Mouse (Mus musculus) right cerebral cortex, postnatal 4 days (tissue): Measurements from ENCODE around the gene Lrp1.
A peak's percentile ranks its signal among the peaks of the same experiment; 100 is the strongest.

Source experiments
- DNase-seq: peaks from one replicate; pipeline ENCODE4 v3.0.0-alpha.2; 2022

Gene Lrp1

DNA sequence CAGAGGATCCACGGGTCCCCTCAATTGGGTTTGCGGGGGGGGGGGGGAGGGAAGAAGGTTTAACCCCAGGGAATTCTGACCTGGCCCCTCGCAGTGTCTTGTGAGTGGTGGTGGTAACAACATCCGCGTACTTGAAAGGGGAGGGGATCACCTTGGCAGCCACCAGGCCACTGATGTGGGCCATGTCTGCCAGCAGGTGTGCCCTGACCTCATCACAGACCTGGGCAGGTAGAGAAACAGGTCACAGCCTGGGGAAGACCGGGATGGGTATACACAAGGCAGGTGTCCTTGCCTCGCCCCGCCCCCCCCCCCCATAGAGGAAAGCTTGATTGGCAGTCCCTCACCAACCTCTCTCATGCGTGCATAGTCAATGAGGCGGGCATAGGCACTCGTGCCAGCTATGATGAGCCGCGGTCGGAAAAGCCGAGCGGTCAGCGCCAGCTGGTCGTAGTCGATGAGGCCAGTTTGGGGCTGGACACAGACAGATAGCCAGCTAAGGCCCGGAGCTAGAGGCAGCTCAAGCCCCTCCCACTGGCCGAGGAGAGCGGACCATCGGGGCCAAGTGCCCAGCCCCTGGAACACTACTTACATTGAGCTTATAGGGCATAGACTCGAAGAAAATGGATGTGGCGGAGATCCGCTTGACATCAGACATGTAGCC, 101.8 kb downstream of the Lrp1 start:
- DNase-seq = no peak

DNA sequence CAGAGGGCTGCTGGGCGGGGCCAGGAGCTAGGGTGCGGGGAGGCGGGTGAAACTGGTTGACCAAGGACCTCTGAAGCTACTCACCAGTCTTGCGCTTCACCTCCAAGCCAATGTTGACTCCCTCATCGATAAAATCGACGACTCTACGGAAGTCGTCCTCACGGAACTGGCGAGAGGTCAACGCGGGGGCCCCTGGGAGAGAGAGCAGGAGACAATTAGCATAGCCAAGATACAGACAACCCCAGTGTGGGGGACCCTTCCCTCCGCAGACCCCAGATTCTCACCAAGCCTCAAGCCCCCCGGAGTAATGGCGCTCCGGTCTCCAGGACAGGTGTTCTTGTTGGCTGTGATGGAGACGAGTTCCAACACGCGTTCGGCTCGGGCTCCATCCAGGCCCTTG, 103.0 kb downstream of the Lrp1 start:
- DNase-seq = no peak

DNA sequence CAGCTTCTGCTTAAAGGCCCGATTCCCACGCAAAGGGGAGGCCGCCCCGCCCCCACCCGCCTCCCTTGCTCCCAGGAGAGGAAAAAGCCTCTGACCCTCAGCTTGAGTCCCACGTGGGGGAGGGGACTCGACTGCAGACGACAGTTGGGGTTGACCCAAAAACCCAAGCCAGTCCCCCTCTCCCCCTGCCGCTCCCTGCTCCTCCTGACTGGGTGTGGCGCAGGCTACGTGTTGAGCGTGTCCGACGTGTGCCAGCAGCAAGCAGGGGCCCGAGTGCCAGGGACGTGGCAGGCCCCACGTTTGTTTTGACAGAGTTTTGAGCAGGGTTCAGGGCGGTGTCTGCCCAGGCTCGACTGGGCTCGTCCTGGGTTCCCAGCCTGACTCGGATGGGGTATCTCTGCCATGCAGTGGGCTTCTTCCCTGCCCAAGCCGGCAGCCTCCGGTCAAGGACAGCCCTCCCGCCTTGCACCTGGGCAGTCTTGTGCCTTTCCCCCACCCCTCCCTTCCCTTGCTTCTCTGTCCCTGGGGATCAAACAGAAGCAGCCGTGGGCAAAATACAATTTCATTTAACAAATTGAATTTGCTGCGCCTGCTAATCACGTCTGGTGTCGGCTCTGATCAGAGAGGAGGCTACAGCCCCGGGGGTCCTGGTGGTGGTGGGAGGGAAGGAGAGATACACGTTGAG, 104.2 kb downstream of the Lrp1 start:
- DNase-seq = no peak

DNA sequence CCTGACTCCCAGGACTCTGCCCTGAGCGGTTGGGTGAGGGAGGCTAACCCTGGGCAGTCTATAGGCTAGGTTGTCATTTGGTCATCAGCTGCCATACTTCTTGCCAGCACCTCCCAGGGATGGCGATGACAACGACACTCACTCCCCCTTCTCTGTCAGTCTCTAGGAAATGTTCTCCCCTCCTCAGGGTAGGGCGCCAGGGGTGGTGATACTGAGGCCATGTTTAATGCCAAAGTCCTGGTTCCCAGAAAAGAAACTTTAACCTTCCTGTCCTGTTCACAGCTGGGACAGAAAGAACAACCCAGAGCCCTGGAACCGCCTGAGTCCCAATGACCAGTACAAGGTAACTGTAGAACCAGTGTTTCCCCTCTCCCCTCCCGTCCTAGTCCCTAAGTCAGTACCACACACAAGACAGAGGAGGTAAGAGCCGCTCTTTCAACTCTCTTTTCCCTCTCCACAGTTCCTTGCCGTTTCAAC, 104.9 kb downstream of the Lrp1 start:
- DNase-seq = no peak

DNA sequence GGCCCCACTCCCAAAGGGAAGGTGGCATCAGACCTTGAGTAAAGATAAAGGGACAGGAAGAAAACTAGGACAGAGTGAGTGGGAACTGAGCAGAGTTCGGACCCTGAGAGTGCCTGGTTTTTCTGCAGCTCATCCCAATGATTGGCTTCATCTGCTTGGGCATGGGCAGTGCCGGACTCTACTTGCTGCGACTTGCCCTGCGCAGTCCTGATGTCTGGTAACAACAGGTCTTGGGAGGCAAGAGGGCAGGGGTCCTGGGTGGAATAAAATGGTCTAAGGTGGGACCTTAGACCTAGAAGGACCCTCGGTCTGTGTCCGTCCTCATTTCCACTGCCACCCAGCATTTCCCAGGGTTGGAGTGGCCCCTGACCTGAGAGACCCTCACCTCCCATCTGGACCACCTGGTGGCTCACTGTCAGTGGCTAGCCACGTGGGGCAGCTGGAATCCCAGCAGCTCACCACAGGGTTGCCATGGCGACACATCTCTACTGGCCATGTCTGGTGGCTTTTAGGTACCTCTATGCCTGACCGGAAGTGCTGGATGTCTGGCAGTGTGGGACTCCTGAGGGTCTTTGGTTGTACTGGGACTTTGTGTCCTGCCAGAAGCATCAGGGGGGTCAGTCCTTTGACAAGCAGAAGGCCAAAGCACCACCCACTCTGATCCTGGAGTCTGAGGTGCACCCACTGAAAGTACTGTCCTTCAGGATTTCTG, 105.5 kb downstream of the Lrp1 start:
- DNase-seq = no peak

DNA sequence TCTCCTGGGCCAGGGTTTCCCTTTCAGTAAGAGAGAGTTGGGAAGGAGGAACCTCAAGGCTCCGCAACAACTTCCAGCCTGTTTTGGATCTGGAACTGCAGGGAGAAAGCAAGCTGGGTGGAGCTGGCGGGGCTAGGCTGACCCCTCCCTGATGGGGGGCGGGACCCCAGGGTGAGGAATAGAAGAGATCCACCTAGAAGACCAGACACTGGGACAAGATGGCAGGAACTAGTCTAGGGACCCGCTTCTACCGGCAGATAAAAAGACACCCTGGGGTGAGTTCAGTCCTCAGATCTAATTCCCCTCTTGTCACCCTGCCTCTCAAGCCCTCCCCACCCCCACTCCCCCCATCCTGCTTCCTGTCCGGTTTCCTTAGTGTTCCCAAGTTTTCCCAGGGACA, 106.2 kb downstream of the Lrp1 start, which contains the start of gene Ndufa4l2:
Ndufa4l2 (plus strand) TSS at position 204 of the 400 bp plus-strand sequence.
- DNase-seq = no peak

DNA sequence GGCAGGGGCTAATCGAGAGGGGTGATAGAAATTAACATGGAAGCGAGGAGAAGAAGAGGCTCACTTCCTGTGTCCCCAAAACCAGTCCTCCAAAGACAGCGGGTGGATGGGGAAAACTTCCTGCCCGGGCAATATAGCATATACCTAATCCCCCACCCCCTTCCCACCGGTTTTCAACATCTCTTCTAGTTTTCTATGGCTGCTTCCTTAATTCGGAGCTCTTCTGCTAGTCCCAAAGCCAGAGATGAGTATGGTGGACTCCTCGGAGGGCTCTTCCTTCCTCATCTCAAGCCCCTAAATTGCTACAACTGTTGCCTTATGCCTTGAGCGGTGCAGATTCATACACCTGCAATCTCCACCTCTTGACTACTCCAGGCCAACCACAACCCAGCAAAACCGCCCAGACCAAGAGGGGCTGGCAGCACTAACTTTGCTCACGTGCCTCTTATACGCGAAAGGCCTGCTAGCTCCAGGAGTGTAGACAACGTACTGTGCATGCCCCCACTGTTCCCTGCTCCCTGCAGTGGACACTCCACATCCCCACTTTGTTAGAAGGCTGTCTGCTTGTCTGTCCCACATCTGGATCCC, 106.7 kb downstream of the Lrp1 start:
- no peak for DNase-seq

DNA sequence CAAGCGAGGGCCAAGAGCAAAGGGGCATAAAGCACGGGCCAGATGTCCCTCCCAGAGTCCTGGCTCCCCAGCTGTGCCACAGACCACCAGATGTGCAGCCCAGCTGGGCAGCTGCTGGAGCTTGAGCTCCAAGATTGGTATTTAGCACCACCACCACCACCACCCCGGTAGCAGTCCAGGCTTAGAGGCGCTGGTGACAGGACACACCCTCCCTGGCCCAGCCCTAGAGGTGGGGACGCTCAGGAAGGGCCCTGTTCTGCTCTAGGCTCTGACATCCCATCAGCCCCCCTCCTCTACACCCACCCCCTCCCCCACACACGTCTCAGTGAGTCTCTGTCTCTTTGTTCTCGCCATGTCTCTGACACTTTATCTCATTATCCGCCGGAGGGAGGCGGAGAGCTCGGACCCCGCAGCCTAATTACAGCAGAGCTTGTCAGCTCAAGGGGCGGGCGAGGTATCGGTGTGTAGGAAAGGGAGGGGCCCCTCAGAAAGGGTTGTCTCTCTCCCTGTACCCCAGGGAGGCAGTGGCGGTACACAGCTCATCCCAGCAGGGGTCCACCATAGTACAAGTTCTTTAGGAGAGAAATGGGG, 107.4 kb downstream of the Lrp1 start:
- DNase-seq = no peak

DNA sequence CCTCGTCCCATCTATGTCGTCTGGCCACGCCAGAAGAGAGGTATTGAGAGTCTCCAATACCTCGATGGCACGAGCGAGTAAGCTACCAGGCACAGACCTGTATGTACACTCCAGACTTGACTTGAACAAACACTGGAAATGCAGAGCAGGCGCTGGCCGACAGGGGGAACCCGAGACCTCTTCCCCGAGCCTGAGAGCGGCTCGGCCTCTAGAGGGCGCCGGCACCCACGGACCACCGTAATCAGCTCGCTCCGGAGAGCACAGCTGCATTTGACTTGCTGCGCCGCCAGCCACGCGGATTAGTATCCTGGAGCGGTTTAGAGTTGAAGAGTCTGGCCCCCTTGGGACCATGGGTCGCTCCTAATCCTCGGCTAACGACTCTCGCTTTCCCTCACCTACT, 108.1 kb downstream of the Lrp1 start:
- peak; percentile 98 for DNase-seq

DNA sequence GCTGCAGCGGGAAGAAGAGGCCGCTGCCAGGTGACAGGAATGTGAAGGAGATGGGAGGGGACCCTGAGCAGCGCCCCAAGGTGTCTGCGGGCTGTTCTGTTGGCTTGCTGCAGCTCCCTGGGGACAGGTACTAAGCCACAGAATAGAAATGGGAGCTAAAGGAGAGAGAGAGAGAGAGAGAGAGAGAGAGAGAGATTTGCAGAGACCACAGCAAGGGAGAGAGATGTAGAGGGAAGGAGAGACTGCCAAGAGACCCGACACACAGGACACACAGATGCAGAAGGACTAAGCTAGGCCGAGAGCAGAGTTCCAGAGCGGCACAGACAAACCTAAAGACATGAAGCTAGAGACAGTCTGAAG, 108.7 kb downstream of the Lrp1 start:
- no peak for DNase-seq

DNA sequence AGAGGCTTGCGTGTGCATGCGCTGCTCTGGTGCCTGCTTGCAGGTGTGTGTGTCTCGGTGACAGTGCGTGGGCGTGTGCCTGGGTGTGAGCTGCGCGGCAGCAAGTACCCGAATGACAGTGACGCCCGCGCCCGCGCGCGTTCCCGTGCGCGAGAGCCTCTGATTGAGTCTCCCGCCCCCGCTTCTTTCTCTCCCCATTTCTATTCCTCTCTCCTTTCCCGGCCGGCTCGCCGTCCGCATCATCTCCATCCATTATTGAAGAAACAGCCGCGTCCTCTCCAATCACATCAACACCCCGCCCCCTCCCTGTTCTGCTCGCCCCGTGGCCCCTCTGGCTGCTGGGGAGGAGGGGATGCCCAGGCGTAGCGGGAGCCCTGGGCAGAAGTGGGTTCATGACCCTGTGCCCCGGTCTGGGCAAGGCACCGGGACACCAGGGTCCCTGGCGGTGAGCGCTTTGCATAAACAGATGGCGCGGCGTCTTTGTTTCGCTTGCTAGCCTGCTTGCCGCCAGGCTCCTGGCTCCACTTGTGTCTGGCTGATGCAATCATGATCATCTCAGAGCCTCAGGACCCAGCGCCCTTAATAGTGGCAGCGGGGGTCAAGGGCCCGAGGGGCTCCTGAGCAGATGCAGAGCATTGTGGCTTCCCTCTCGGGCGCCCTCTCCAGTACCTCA, 109.2 kb downstream of the Lrp1 start:
- peak; percentile 87 for DNase-seq

DNA sequence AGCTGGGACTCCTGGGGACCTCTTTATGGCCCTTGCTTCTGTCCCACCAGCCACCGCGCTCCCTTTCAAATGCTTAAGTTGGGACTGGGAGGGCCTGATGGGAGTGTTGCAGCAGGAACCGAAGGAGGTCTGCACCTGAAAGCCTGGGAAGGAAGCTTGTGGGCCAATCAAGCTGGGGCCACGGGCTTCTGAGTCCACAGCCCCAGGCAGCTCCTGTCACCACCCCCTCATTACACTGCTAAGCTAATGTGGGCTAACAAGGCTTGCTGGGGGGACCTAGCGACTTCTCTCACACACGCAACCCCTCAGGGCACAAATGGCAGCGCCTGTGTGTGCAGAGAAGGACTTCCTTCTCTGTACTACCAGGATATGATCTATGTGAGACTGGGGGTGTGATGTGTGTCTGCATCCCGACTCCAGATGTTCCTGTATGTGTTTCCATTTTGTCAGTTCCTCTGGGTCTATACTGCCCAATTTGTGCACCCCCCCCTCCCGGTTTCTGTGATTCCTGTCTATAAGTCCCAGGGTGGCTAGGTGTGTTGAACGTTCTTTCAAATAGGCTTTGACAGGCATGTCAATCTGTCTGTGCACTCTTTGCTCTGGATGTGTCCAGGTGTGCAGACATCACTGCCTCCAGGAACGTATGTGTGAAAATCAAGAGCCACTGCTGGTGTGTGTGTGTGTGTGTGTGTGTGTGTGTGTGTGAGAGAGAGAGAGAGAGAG, 109.9 kb downstream of the Lrp1 start:
- DNase-seq = no peak

DNA sequence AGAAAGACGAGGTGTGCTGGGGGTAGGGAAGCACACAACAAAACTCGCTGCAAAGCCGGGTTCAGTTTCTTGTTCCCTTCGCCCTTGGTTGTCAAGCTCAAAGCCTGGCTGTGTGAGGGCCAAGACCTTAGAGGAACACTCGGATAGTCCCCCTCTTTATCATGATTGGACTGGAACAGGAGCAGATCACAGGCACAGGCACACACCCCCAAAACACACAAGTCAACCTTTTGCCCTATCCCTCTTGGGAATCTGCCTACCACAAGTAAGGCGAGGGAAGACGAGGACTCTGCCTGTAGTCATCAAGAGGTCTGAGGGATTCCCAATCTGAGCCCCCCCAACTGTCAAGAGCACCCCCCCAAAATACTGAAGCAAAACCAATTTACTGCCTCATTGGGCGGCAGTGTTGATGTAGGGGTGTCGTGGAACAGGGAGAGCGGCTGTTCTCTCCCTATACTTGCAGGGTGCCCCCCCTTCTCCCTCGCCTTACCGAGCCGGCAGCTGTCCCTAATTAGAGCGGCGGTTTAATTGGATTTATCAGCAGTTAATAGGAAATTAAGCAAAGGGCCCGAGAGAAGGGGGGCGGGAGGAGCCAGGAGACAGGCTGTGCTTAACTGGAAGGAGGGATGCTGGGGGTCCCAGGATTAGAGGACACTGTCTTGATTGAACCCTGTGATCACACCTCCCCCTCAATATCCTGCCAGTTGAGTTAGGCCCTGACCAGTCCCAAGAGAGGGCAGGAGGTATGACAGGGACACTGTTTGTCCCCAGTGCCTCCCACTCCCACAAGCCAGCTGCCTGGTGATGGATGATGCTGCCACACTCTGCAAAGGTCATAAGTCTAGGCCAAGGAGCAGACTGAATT, 110.9 kb downstream of the Lrp1 start:
- no peak for DNase-seq

DNA sequence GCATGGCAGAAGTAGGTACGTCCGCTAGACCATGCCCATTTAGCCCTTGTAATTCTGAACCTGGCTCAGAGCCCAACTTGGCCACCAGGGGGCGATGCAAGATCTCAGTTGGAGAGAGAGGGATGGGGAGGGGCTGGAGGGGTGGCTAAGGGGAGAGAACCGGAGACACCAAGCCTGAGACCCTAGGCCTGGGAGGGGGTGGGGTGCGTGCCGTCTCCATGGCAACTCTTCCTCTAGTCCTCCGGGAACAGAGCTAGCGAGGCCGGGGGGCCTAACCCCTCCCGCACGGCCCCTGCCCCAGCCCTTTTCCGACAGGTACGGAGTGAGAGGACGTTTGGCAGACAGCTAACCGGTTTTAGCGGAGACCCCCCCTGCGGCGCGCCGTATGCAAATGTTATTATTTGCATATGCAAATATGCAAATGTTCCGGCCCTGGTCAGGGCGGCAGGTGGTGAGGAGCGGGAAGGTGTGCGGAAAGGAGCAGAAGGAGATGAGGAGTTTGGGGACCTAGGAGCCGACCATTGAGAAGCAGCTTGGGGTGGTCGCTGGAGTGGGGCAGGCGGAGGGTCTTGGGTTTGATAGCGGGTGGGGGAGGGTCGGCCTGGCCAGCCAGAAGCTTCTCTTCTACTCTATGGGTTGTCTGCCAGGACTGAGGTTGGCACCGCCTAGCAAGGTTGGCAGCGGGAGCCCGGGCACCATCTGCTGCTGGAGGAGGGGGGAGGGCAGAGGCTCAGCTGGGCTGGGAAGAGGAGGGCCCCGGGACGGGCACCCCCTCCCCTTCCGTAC, 111.7 kb downstream of the Lrp1 start:
- DNase-seq = peak; percentile 95

DNA sequence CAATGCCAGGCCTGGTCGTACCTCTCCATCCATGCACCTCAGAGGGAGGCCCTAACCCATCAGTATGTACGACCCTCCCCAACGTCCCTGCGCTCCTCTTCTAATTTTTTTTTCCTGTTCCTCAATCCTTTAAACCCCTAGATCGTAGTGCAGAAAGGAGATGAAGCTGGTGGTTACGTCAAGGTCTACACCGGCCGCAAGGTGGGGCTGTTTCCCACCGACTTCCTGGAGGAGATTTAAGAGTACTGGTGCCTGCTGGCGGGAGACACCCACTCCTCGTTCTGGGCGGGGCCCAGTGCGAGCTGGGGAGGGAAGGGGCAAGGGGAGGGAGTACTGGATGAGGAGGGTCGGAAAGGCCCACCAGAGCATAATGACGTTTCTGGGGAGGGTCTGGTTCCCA, 112.7 kb downstream of the Lrp1 start:
- peak; percentile 84 for DNase-seq

DNA sequence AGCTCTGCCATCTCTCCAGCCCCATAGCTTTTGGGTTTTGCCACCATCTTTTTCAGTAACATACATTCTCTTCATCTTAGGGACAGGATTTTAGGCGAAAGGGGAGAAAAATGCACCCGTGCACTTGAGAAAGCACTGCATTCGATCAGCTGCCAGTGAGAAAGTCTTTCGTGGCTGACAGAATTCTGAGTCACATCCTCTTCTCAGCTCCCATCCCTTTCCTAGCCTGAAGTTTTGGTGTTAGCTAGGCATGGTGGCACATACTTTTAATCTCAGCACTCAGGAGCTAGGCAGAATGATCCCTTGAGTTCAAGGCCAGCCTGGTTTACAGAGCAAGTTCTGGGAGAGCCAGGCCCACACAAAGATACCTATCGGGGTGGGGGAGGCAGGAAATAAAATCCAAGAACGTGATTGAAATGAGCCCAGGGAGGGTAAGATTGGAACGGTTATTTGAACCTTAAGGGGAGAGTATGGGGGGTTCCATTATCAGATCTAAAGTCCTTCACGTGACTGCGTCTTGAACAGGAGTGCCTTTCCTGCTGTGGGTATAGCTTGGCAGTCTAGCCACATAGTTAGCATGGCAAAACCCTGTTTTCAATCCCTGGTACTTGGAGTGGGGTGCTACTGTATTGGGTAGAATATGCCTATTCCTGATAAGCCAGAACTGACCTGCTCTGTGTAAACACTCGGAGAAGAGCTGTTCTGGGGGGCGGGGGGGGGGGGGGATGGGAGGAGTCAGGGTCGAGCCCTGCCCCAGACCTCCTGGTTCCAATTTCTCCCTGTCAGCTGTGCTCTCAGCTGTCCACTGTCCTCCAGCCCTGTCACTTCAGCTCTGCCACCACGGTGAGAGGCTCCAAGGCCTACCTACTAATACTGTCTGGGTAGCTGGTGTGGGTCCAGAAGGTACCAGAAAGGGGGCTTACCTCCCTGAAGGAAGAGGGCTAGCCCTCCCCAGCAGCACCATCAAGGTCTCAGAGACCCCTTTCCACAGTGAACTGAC, 119.8 kb downstream of the Lrp1 start, which contains the start of gene Stac3:
Stac3 (plus strand) TSS at position 793 of the 1,000 bp plus-strand sequence.
- DNase-seq = no peak

DNA sequence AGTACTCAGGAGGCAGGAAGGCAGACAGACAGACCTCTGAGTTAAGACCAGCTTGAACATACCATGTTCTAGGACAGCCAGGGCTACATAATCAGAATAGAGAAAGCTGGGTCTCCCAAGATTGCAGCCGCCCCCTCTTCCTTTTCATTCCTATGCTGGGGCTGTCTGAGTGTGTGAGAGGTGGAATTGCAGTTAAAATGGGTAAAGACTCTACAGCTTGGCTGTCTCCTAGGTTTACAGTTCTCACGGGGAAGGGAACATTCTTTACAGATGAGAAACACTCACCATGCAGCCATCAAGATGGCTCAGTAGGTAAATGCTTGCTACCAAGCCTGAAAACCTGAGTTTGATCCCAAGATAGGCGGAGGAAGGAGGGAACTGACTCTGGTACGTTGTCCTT, 120.9 kb downstream of the Lrp1 start:
- DNase-seq = no peak

DNA sequence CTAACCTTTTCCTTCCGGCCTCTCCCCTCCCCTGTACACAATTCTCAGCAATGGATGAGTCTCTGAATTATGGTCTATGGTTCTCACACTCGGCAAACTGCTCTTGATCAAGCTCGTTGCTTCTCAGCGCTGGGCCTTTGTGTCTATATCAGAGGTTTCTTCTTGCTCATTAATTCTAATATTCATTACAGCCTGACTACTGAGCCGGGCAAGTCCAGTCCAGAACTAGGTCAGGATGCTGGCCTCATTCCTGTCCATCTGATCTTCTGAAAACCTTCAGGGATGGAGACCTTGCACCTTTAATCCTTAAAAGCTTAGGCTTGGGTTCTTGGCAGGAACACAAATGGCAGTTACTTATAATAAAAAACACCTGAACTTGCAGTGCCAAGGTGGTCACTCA, 121.4 kb downstream of the Lrp1 start:
- DNase-seq = no peak

DNA sequence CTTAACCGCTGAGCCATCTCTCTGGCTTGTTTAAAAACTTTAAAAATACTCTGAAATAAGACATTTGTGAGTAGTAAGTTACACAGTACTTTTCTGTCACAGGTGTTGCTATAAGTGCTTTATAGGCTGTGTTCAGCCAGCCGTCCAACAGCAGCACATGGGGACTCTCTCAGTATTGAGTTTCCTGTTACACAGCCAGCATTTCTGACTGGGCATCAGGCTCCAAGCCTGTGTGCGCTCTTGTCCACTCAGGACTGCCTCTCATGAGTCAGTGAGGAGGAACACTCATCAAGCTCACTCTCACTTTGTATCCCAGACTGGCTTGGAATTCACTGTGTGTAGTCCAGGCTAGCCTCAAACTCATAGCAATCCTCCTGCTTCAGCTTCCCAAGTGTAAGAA, 124.8 kb downstream of the Lrp1 start:
- no peak for DNase-seq
